Mouse (Mus musculus) effector memory CD4-positive, alpha-beta T cell, adult 7 months (primary cell): Measurements from ENCODE around the gene Ppt2. TPM values are rescaled to one million over a fixed set of nuclear protein-coding genes. Genes with fewer than 3 reads are reported as not detected.

ENCODE experiments used
- polyA plus RNA-seq: library from polyadenylated mRNA; unstranded; fragments of 100-300 nt; shearing (Covaris generic); gene quantifications from one replicate; pipeline ENCODE4 v1.2.1, GENCODE M21; 2017

The Ppt2 gene
- polyA plus RNA-seq = 28.8 TPM

DNA sequence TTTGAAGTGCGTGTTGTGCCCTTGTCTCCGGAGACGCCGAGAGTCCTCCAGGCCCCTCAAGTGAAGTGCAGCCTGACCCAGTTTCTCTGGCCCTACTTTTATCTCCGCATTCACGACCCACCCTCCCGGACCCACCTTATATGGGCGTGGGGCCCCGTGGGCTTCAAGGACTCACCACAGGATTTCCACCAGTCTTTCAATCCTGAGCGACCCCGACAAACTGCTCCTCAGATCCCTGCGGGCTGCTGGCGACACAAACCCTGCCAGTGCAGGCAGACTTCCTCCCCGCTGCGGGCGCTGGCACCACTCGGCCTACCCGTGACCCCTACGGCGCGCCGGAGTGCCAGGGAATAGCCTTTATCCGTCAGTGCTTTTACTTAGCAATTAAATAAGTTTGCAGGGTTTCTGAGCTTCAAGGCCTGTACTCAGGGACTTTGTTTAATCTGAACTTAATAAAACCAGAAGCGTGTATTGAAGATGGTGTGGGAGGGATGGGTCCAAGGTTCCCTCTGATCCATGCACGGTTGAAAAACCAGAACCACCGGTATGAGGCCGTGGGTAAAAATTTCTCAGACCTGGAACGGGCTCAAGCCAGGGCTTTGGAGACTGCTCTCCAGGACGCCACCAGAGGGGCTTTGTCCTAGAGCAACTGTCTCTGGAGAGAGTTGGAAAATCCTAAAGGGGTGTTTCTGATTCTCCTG is at the start of gene Ppt2:
Gene Ppt2, minus strand, starts transcription at position 568 of the 701 bp plus-strand sequence.

GRCm38 (mm10) chr17:34670235-34670634 is 41.9 kb upstream of the Ppt2 start, which contains the start of gene Tnxb:
Gene Tnxb (plus strand): TSS chr17:34670535.

DNA sequence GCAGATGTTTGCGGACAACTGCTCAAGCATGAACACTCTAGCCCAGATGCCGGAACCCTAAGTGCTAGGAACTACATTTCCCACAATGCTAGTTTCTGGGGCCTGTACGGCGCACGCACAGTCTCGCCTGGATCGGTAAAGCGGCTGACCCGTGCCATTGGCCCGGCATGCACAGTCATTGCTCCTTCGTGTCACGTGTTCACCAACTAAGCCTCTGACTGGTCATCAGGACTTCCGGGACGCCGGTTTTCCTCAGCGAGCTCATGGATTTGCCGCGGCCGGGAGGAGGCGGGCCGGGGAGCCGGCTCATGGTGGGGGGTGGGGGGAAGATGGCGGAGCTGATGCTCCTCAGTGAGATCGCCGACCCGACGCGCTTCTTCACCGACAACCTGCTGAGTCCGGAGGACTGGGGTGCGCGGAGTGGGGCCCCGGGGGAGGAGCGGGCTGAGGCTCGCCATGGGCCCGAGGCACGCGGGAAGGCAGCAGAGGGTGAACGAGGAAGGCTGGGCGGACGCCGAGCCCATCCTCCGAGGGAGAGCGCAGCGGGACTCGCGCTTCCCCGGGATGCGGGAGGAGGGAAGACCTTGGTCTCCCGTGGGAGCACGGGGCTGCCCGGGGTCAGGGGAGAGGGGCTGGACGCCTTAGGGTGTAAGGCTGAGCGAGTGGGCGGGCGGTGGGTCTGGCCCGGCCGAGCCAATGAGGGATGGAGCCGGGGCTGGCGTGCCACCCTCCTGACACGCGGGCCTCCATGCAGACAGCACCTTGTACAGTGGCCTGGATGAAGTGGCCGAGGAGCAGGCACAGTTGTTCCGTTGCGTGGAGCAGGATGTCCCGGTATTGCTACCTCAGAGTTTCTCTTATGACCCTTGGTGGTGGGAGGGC is 18.8 kb upstream of the Ppt2 start, which contains the start of gene Atf6b:
Gene Atf6b, plus strand, starts transcription at position 241 of the 882 bp plus-strand sequence.

DNA sequence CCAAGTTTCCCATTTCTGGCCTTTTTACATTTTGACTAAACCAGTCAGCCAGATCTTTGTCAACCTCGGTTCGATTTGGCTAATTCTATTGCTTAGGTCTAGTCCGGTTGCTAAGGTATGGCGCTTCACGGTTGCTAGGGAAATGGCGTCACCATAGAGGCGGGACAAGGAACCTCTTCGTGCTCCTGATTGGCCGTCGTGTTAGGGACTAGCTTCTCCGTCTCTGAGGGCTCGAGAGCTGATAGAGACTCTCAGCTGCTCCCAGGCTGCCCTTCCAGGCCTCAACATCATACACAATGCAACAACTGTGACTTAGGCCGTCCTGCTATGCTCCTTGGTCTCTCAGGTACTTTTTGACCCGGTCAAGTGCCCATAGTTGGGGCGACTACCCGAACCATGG is 16.3 kb upstream of the Ppt2 start, which contains the start of gene Fkbpl:
Gene Fkbpl, plus strand, starts transcription at position 157 of the 400 bp plus-strand sequence.

GRCm38 (mm10) chr17:34629221-34629751 is 976 bp upstream of the Ppt2 start, which contains the start of gene Prrt1:
Gene Prrt1 (plus strand): TSS chr17:34629533.

GRCm38 (mm10) chr17:34615871-34616270 is 12.4 kb downstream of the Ppt2 start, which contains the start of gene Egfl8:
Gene Egfl8 (minus strand): TSS chr17:34615971.

GRCm38 (mm10) chr17:34604061-34604508 is 24.2 kb downstream of the Ppt2 start, which contains the start of gene Agpat1:
Gene Agpat1 (plus strand): TSS chr17:34604262.

GRCm38 (mm10) chr17:34603375-34604060 is 24.8 kb downstream of the Ppt2 start, which contains the start of gene Rnf5:
Gene Rnf5 (minus strand): TSS chr17:34603690.

GRCm38 (mm10) chr17:34597566-34598095 is 30.7 kb downstream of the Ppt2 start, which contains the start of gene Ager:
Gene Ager (plus strand): TSS chr17:34597862.

GRCm38 (mm10) chr17:34591029-34591993 is 37.0 kb downstream of the Ppt2 start, which contains the start of gene Pbx2:
Gene Pbx2 (plus strand): TSS chr17:34591266.

DNA sequence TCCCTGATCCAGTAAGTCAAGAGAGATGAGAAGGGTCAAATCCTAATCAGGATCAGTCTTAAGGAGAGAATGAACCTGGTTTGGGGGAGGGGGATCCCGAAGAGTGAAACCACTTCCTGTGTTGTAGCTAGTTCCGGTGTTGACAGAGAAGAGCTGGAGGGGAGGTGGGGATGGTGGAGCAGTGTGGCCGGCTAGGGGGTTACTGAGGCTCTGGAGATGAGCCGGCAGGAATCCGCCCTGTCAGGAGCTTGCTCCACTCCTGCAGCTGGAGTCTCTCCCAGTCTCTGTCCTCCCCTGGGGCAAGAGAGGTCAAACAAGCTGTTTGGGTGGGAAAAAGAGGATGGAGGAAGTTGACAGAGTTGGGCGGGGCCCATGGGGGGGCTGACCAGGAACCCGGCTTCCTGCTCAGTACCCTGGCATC is 38.6 kb downstream of the Ppt2 start, which contains the start of gene Gpsm3:
Gene Gpsm3, plus strand, starts transcription at position 126 of the 421 bp plus-strand sequence.

Other genes starting within 250 kb of the Ppt2 start
- gene BC051142, start 229.7 kb downstream of the Ppt2 start, polyA plus RNA-seq = 1.2 TPM
- gene Btnl4, start 151.2 kb downstream of the Ppt2 start, polyA plus RNA-seq = not detected
- gene Btnl6, start 111.2 kb downstream of the Ppt2 start, polyA plus RNA-seq = not detected
- 1.9 TPM for gene Notch4, start 64.2 kb downstream of the Ppt2 start, polyA plus RNA-seq
- 194 TPM for gene Gpsm3, start 38.7 kb downstream of the Ppt2 start, polyA plus RNA-seq
- 5.6 TPM for gene Pbx2, start 37.2 kb downstream of the Ppt2 start, polyA plus RNA-seq
- not detected for gene Ager, start 30.6 kb downstream of the Ppt2 start, polyA plus RNA-seq
- 59.0 TPM for gene Rnf5, start 24.8 kb downstream of the Ppt2 start, polyA plus RNA-seq
- 18.8 TPM for gene Agpat1, start 24.2 kb downstream of the Ppt2 start, polyA plus RNA-seq
- gene Egfl8, start 12.5 kb downstream of the Ppt2 start, polyA plus RNA-seq = 3.2 TPM
- 20.9 TPM for gene Prrt1, start 1.0 kb upstream of the Ppt2 start, polyA plus RNA-seq
- 1.00 TPM for gene Fkbpl, start 16.3 kb upstream of the Ppt2 start, polyA plus RNA-seq
- gene Atf6b, start 18.6 kb upstream of the Ppt2 start, polyA plus RNA-seq = 55.9 TPM
- gene Tnxb, start 42.0 kb upstream of the Ppt2 start, polyA plus RNA-seq = 0.02 TPM
- gene C4b, start 115.4 kb upstream of the Ppt2 start, polyA plus RNA-seq = not detected
- not detected for gene Cyp21a1, start 176.1 kb upstream of the Ppt2 start, polyA plus RNA-seq
- 22.8 TPM for gene Stk19, start 208.4 kb upstream of the Ppt2 start, polyA plus RNA-seq
- gene Dxo, start 208.5 kb upstream of the Ppt2 start, polyA plus RNA-seq = 93.8 TPM
- 117 TPM for gene Skiv2l, start 221.7 kb upstream of the Ppt2 start, polyA plus RNA-seq
- 34.7 TPM for gene Nelfe, start 221.9 kb upstream of the Ppt2 start, polyA plus RNA-seq
- 0.40 TPM for gene Cfb, start 234.0 kb upstream of the Ppt2 start, polyA plus RNA-seq